Mouse (Mus musculus) limb, embryonic 14.5 days (tissue): ENCODE measurements at regions not wholly inside any gene's neighbourhood (a gene's known extent, or its start where the extent isn't known, plus 50 kb on each side); places are given as distances from the start of the nearest gene placed in this dataset.

ENCODE experiments used
- ATAC-seq: fragments of 200-750 bp; cut with Nextera tagmentation; 2 replicates; pipeline ENCODE4 v1.8.0; 2017; ENCODE audit warnings: low read depth, moderate number of reproducible peaks, moderate TSS enrichment; ENCODE audit not compliant: low FRiP score
- DNase-seq: peaks from one replicate; pipeline ENCODE4 v3.0.0-alpha.2; 2015; ENCODE audit warnings: low spot score
- H3K27ac ChIP-seq: fragments of 300-500 bp; sonication (generic); replicated peaks from 2 replicates; pipeline ENCODE4 v1.5.1; 2014; ENCODE audit warnings: low read depth, mild to moderate bottlenecking, low read length, moderate library complexity, mixed read lengths
- H3K27me3 ChIP-seq: fragments of 300-500 bp; sonication (generic); 2 replicates; pipeline ENCODE4 v1.6.1; 2014; ENCODE audit warnings: low read length, mixed read lengths; ENCODE audit not compliant: control insufficient read depth, insufficient read depth
- H3K36me3 ChIP-seq: fragments of 300-500 bp; sonication (generic); 2 replicates; pipeline ENCODE4 v1.6.1; 2014; ENCODE audit warnings: mild to moderate bottlenecking, low read length, moderate library complexity, mixed read lengths; ENCODE audit not compliant: control insufficient read depth, insufficient read depth
- H3K4me1 ChIP-seq: fragments of 300-500 bp; sonication (generic); 2 replicates; pipeline ENCODE4 v1.6.1; 2014; ENCODE audit warnings: antibody characterized with exemption, low read length, mixed read lengths; ENCODE audit not compliant: control insufficient read depth, insufficient read depth
- H3K4me2 ChIP-seq: fragments of 300-500 bp; sonication (generic); replicated peaks from 2 replicates; pipeline ENCODE4 v1.6.1; 2014; ENCODE audit warnings: low read depth, mild to moderate bottlenecking, low read length, moderate library complexity; ENCODE audit not compliant: severe bottlenecking
- H3K4me3 ChIP-seq: fragments of 300-500 bp; sonication (generic); replicated peaks from 2 replicates; pipeline ENCODE4 v1.5.1; 2014; ENCODE audit warnings: low read length
- H3K9ac ChIP-seq: fragments of 300-500 bp; sonication (generic); 2 replicates; pipeline ENCODE4 v1.6.1; 2014; ENCODE audit warnings: mild to moderate bottlenecking, low read depth, low read length, moderate library complexity; ENCODE audit not compliant: severe bottlenecking
- H3K9me3 ChIP-seq: fragments of 300-500 bp; sonication (generic); 2 replicates; pipeline ENCODE4 v1.6.1; 2016; ENCODE audit warnings: low read length; ENCODE audit not compliant: control insufficient read depth
- POLR2A ChIP-seq: fragments of 200-500 bp; IDR thresholded peaks from 2 replicates; pipeline ENCODE4 v1.8.0; 2012; ENCODE audit warnings: inconsistent platforms, mild to moderate bottlenecking, moderate library complexity, borderline replicate concordance; ENCODE audit not compliant: insufficient read depth, insufficient read length; ENCODE audit errors: extremely low read depth
- WGBS: fragments of 180-500 bp; shearing (Covaris S2); extraction: QIAGEN DNeasy Blood & Tissue Kit; methylation state at CpG from one replicate; pipeline ENCODE4 v1.1.7; 2014; 5-methylcytosine and 5-hydroxymethylcytosine counted together

DNA sequence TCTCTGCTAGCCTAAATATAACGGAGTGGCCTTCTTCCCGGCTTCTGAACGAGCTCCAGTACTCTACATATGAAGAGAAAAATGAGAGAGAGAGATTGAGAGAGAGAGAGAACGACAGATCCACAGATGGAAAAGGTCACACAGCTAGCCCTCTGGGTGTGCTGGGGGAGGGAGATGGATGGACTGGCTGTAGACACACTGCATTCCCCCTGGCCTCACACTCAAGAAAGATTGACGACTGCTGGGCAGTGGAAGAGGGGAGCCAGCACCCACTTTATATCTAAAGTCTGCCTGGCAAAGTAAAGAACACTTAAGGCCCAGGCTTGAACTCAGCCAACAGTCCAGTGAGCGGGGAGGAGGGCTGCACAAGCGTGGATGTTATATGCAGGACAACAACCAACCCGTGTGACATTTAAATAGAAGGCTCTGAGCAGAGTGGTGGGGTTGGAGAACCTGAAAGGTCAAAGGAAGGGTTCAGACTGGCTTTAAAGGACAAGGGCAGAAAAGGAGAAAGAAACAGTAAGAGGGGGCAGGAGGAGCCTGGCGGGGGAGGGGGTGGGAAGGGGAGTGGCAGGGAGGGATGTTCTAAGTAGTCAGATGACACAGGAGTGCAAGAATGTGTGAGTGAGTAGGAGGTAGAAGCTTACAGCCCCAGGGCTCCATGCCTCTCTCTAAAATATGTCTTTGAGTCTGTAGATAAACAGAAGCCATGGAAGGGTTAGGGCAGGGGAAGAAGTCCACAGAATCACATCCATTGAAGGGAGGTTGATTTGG lies 137.2 kb downstream of the Zfp36l1 start:
- peaks cover 29% of the 10 kb centered on the region for H3K4me1 ChIP-seq
- no peak overlapping the region for H3K9ac ChIP-seq
- no peaks in the 10 kb centered on the region for H3K36me3 ChIP-seq
- TF ChIP-seq POLR2A = no peak
- H3K27me3 ChIP-seq = no peaks in the 10 kb centered on the region
- DNase-seq (no peak), ATAC-seq (no peak)
- no peaks in the 10 kb centered on the region for H3K9me3 ChIP-seq
- H3K27ac ChIP-seq = peak overlapping the region; percentile 29
- H3K4me2 ChIP-seq = no peak overlapping the region
- 35% methylated on average over 9 of the region's 9 CpGs for WGBS
- H3K4me3 ChIP-seq = no peak overlapping the region

GRCm38 (mm10) chr12:79975050-79975449 lies 137.8 kb downstream of the Zfp36l1 start:
- no peak for TF ChIP-seq POLR2A
- no peaks in the 10 kb centered on the region for H3K9me3 ChIP-seq
- H3K9ac ChIP-seq = no peak overlapping the region
- no peak for DNase-seq
- H3K4me2 ChIP-seq = no peak overlapping the region
- no peaks in the 10 kb centered on the region for H3K36me3 ChIP-seq
- H3K27ac ChIP-seq = peak overlapping the region; percentile 68
- ATAC-seq = no peak
- no peaks in the 10 kb centered on the region for H3K27me3 ChIP-seq
- 47% methylated on average over 6 of the region's 6 CpGs for WGBS
- no peak overlapping the region for H3K4me3 ChIP-seq
- H3K4me1 ChIP-seq = peaks cover 35% of the 10 kb centered on the region

GRCm38 (mm10) chr12:79974530-79974929 lies 138.3 kb downstream of the Zfp36l1 start:
- Histone ChIP-seq H3K9me3 (no peaks in the 10 kb centered on the region), H3K27ac (peak overlapping the region; percentile 68), H3K4me2 (no peak overlapping the region), H3K4me1 (peaks cover 40% of the 10 kb centered on the region), H3K4me3 (no peak overlapping the region), H3K36me3 (no peaks in the 10 kb centered on the region), H3K9ac (no peak overlapping the region), H3K27me3 (no peaks in the 10 kb centered on the region)
- no peak for TF ChIP-seq POLR2A
- 43% methylated on average over 7 of the region's 7 CpGs for WGBS
- peak; percentile 45 for DNase-seq
- no peak for ATAC-seq

DNA sequence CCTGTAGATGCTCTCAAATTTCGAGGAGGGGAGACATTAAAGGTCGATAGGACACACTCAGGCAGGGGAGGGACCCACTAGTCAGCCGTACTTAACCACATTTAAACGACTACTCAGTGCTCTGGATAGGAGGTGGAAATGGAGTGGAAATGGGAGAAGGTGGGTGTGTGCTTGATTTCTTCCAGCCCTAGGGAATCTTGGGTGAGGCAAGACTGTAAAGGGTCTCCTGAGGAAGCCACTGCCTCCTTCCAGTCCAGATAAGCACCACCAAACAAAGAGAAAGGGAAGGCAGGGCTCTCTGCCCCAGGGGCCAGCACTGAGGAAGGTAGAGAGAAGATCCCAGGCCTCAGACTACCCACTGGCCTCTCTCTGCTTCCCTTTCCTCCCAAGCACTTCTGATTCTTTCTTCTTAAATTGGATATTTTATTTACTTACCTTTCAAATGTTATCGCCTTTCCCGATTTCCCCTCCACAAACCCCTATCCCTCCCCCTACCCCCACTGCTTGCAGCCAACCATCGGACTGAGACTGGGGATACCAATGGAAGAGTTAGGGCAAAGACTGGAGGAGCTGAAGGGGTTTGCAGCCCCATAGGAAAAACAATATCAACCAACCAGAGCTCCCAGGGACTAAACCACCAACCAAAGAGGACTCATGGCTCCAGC lies 139.1 kb downstream of the Zfp36l1 start:
- TF ChIP-seq POLR2A = no peak
- Histone ChIP-seq H3K36me3 (no peaks in the 10 kb centered on the region), H3K4me1 (peaks cover 48% of the 10 kb centered on the region), H3K27ac (no peak overlapping the region; the same call in 1 of the 2 replicates), H3K9me3 (no peaks in the 10 kb centered on the region), H3K9ac (no peak overlapping the region), H3K4me3 (no peak overlapping the region), H3K4me2 (no peak overlapping the region), H3K27me3 (no peaks in the 10 kb centered on the region)
- no peak for DNase-seq
- 72% methylated on average over 7 of the region's 7 CpGs for WGBS
- ATAC-seq = no peak

DNA sequence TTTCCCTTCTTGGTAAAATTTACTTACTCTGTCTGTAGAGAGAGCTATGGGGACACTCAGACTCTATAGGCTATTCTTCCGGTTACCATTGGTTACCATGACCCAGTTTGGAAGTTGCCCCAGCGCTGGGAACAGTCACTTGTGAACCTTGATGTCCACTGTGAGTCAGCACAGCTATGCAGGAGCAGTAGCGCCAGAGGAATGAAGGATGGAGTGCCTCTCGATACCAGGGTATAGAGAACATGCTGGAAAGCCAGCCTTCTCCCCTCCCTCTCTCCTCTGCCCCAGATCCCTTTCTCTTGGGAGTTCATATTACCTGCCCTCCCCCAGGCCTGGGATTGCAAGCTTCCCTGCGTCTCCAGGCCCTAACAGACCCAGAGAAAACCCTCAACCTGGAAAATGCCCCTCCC lies 141.8 kb downstream of the Zfp36l1 start:
- H3K4me3 ChIP-seq = no peak overlapping the region
- peak overlapping the region; percentile 82; the same call in 1 of the 2 replicates for H3K27ac ChIP-seq
- no peak overlapping the region for H3K4me2 ChIP-seq
- no peak for ATAC-seq
- H3K4me1 ChIP-seq = peaks cover 72% of the 10 kb centered on the region
- no peaks in the 10 kb centered on the region for H3K36me3 ChIP-seq
- H3K9me3 ChIP-seq = no peaks in the 10 kb centered on the region
- H3K9ac ChIP-seq = no peak overlapping the region
- H3K27me3 ChIP-seq = no peaks in the 10 kb centered on the region
- 50% methylated on average over 5 of the region's 5 CpGs for WGBS
- TF ChIP-seq POLR2A = no peak
- DNase-seq = no peak
